Mouse (Mus musculus): ENCODE results near the gene Fam214b. TPM values are rescaled to one million over a fixed set of nuclear protein-coding genes. Genes with fewer than 3 reads are reported as not detected.

Fam214b gene
- 39.4 and 40.5 TPM in 2 replicates for polyA plus RNA-seq (2012; rRNA removed)

DNA sequence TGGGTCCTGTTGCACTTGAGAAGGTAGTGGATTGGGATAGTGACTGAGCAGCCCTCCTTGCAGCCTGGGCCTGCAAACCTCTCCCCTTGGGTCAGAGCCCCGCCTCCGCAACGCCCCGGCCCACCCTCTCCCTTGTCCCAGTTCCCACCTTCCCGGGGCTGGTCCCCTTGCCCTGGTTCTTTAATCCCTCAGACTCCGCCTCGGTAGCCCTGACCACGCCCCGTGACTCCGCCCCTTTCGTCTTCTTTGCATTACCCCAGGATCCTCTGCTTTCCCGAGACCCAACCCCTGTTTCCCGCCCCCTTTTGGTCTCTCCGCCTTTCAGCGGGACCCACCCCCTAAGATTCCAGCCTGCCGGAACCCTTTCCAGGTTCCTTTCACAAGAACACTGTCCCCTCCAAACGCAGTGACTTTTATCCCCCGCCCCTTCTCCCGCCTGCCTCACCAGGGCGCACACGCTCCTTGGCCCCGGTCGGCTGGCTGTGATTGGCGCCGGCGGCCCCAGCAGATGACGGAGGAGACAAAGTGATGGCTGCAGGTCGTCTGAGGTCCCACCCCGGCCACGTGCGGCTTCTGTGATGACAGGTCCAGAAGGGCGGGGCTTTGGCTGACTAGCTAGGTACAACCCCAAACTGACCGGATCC, at the start of gene Fam214b:
TSS of gene Fam214b (minus strand) at position 562 of the 644 bp plus-strand sequence.

GRCm38 (mm10) chr4:43058753-43059654, 13.0 kb upstream of the Fam214b start, which contains the start of gene Unc13b:
Gene Unc13b, plus strand, starts transcription at chr4:43058953.

DNA sequence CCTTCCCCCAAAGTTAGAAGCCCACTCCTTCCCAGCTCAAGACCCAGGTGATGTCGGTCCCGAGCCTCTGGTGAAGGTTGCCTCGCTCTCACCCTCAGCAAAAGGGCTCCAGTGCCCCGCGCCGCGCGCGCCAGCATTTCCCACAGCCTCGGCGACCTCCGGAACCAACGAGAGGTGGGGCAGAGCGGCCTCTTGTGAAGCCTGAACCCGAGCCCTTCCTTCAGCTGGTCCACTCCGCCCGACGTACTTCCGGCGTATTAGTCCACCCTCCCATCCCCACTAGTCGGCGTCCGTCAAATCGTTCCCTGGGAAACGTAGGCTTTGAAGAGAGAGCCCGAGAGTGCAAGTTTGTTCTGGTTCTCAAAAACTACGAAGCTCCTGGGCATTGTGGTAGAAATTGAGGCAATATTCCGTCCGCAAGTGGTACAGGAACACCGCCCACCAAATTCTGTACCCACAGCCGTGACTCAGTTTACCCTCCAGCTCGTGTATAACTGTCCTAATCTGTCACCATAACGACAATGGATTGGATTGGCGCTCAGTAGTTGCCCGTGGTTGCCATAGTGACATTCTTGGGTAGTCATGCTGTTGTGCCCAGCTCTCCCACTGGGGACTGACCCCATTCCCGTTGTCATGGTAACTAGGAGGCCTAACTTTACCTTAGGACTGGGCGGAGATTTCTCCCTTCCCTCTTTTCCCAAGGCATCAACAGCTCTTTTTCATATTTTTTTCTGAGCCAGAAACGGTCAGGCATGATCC, 14.6 kb downstream of the Fam214b start, which contains the start of gene Stoml2:
TSS of gene Stoml2 (minus strand) at position 474 of the 759 bp plus-strand sequence.

GRCm38 (mm10) chr4:43025084-43025960, 20.7 kb downstream of the Fam214b start, which contains the start of gene Pigo:
Gene Pigo, minus strand, starts transcription at chr4:43025819.

DNA sequence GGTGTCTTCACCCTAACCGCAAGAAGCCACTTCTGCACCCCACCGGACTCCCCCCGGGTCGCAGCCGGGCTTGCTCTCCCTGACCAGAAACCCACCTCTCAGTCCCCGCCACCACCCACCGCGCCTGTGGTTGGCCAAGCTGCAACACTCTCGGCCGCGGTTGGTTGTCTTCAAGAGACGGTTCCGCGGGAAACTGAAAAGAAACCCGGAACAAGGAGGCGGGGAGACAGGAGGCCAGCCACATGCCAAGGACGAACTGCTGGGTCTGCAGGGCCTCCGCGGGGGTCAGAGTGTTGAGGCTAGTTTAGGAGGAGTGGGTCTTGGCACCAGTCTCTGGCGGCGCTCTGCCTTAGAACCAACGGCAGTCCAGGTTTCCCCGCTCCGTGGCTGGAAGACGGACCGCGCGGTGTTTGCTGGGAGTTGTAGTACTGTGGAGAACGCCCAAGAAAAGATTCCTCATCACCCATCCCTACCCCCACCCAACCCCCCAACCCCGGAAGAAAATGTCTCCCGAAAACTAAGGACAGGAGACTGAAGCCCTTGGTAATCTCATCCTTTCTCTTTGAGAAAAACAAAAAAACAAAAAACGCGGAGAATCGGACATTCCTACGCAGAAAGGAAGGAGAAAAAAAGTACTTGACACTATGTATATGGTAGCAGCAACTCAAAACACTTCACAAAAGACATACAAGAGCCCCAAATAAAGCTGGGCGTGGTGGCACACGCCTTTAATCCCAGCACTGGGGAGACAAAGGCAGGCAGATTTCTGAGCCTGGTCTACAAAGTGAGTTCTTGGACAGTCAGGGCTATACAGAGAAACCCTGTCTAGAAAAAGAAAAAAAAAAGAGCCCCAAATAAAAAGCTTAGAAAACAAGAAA, 35.6 kb downstream of the Fam214b start, which contains the start of gene Fancg:
TSS of gene Fancg (minus strand) at position 346 of the 878 bp plus-strand sequence.

GRCm38 (mm10) chr4:43000141-43000986, 45.7 kb downstream of the Fam214b start, which contains the start of gene Vcp:
Gene Vcp, minus strand, starts transcription at chr4:43000507.

Other genes with a start within 250 kb of the Fam214b start
- not detected in 2 replicates for gene Fam205a1, start 192.3 kb downstream of the Fam214b start, polyA plus RNA-seq (2012; rRNA removed)
- gene Gm12394, start 189.4 kb downstream of the Fam214b start, polyA plus RNA-seq (2012; rRNA removed): not detected in 2 replicates
- not detected in 2 replicates for gene Fam205c, start 172.0 kb downstream of the Fam214b start, polyA plus RNA-seq (2012; rRNA removed)
- gene Phf24, start 129.6 kb downstream of the Fam214b start, polyA plus RNA-seq (2012; rRNA removed): 2.3 and 3.8 TPM in 2 replicates
- 16.6 and 17.5 TPM in 2 replicates for gene Dnajb5, start 96.4 kb downstream of the Fam214b start, polyA plus RNA-seq (2012; rRNA removed)
- not detected in 2 replicates for gene 1700022I11Rik, start 76.6 kb downstream of the Fam214b start, polyA plus RNA-seq (2012; rRNA removed)
- 139 and 143 TPM in 2 replicates for gene Vcp, start 45.7 kb downstream of the Fam214b start, polyA plus RNA-seq (2012; rRNA removed)
- gene Fancg, start 35.7 kb downstream of the Fam214b start, polyA plus RNA-seq (2012; rRNA removed): 19.4 and 19.8 TPM in 2 replicates
- gene Pigo, start 20.4 kb downstream of the Fam214b start, polyA plus RNA-seq (2012; rRNA removed): 24.8 and 32.5 TPM in 2 replicates
- 61.6 and 63.3 TPM in 2 replicates for gene Stoml2, start 14.5 kb downstream of the Fam214b start, polyA plus RNA-seq (2012; rRNA removed)
- gene Unc13b, start 12.7 kb upstream of the Fam214b start, polyA plus RNA-seq (2012; rRNA removed): 14.0 and 16.4 TPM in 2 replicates
- gene Atp8b5, start 220.9 kb upstream of the Fam214b start, polyA plus RNA-seq (2012; rRNA removed): 0.22 and 0.28 TPM in 2 replicates